Mouse (Mus musculus) layer of hippocampus, adult 11-12 months (tissue): ENCODE data around the gene Fcgr1.
A peak's percentile ranks its signal among the peaks of the same experiment; 100 is the strongest.
"Not testable (repeated sequence)": the region's sequence is repeated elsewhere in the genome, so short reads cannot be mapped to it uniquely, and the experiment has no call there.

ENCODE experiments used
- DNase-seq: peaks from one replicate; pipeline ENCODE4 v3.0.0; 2022; ENCODE audit warnings: low spot score

The Fcgr1 gene

DNA sequence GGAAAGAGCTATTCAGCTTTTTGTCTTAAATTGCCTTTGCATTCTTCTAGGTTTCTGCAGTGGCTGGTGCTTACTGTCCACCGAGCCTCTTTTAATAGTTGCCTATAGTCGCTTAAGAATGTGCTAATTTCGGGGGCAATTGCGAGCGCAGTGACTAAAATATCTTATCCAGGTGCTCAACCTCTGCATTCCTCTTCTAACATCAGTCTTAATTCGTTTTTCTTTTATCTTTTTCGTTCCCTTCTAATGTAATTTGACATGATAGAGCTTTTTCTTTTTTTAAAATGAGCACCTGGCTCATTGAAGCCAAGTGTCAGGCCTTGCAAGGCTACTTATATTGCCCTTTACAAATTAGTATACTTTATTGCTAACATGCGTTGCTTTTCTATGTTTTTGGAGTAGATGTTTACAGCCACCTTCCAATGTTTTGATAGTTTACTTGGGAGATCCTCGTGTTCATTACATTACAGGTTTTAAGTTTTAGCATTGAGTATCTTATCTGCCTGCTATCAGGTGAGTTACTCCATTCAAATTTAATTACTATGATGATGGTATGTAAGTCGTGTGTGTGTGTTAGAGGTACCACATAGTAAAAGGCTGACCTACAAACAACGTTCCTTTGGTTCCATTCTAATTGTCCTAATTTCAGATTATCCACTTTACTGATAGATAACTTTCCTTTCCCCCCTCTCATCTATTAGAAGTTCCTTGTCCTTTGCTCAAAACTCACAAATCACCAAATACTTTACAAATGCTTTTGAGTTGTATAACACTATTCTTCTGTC, 46.2 kb downstream of the Fcgr1 start:
- DNase-seq, result no peak

DNA sequence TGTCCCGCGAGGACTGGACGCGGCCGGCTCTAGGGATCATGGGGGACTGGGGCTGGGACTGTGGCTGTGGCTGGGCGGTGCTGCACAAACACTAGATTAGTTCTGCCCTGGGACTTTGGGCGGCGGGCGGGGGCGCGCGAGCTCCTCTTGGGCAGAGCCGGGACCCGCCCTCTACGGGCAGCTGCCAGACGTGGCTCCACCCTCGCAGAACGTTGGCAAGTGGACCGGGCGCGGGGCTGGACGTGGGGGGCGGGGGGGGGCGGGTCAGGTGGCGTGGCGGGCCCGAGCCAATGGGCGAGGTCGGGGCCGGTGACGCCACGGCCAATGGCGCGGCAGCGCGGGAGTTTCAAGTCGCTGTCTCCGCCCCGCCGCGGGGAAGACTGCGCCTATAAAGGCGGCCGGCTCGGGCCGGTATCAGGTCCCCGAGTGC, 47.3 kb downstream of the Fcgr1 start, which contains the start of gene Hist2h3c1:
Gene Hist2h3c1 (plus strand): TSS at position 259 of the 430 bp plus-strand sequence.
- DNase-seq, result not testable (repeated sequence)

- not testable (repeated sequence) for DNase-seq
Measured at GRCm38 (mm10) chr3:96246018-96246417, 47.8 kb downstream of the Fcgr1 start.

- peak; percentile 88 for DNase-seq
Measured at GRCm38 (mm10) chr3:96245003-96245886, 48.5 kb downstream of the Fcgr1 start, which contains the start of gene Hist2h2aa1. Hist2h2aa1 (plus strand) TSS chr3:96245497.

DNA sequence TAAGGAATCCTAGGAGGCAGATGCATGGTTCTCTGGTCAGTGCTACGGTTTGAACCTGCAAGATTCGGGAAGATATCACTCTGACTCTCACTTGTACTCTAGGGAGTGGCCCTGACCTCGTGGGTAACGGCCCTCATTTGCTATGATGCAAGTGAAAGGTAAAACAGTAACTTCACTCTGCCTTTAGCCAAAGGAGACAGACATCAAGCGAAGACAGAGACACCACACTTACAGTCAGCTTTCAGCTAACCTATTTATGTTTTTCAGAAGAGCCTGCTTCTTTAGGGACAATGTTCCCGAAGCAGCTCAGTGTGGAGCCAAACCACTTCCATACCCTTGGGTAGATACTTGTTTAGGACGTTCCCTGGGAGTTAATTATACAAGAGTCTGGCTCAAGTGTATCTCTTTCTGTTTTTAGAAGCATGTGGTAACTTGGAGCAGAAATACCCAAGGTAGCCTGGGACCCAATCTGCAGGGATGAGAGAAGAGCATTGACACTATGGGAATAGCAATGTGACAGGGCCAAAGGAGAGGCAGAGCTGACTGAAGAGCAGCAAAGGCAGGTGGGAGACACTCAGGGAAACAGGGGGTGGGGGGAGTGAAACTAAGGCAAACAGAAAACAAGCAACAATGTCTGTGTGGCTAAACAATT, 49.7 kb downstream of the Fcgr1 start:
- DNase-seq, result no peak

GRCm38 (mm10) chr3:96240799-96241197, 53.0 kb downstream of the Fcgr1 start:
- DNase-seq, result no peak

DNA sequence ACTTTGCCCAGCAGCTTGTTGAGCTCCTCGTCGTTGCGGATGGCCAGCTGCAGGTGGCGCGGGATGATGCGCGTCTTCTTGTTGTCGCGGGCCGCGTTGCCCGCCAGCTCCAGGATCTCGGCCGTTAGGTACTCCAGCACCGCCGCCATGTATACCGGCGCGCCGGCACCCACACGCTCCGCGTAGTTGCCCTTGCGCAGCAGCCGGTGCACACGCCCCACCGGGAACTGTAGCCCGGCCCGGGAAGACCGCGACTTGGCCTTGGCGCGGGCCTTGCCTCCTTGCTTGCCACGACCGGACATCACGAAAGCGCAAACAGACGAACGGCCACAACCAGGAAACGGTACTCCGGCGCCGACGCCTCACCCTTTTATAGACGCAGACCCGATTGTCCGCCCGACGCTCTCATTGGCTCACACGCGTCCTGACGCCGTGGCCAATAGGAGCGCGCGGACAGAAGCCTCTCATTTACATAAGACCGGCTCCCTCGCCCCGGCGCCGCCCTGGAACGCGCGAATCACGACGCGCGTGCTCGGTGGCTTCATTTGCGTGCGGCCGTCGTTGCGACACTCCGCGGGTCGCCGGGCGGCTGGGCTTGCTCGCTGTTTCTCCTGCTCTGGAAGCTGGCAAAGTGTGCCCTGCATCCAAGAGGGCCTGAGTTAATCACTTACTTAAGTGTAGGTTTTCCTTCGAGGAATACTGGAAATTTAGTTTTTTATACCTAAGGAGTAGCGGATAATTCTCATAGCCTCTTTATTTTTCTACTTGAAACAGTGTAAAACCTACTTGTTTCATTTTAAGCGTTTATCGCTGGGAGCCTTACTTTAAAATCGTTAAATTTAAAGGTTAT, 53.6 kb downstream of the Fcgr1 start, which contains the start of gene Hist2h2aa2:
Gene Hist2h2aa2 (minus strand): TSS at position 328 of the 850 bp plus-strand sequence.
- peak; percentile 97 for DNase-seq

DNA sequence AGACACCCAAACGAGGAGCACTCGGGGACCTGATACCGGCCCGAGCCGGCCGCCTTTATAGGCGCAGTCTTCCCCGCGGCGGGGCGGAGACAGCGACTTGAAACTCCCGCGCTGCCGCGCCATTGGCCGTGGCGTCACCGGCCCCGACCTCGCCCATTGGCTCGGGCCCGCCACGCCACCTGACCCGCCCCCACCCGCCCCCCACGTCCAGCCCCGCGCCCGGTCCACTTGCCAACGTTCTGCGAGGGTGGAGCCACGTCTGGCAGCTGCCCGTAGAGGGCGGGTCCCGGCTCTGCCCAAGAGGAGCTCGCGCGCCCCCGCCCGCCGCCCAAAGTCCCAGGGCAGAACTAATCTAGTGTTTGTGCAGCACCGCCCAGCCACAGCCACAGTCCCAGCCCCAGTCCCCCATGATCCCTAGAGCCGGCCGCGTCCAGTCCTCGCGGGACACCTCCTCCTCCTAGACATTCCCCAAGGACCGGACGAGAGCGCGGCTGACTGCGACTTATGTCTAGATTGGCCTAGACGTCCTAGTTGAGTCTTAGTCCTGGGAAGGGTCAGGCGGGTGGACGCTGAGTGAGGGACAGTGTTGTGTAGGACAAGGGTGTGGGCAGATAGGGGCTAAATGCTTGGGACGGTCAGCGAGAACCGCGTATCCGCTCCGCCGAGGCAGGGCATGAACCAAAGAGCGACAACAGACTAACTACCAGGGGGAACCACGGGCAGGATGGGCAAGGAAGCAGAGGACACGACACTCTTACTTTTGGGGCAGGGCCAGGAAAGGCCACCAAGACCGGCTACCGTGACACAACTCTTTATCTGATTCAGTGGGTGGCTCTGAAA, 54.6 kb downstream of the Fcgr1 start, which contains the start of gene Hist2h3c2:
Gene Hist2h3c2 (minus strand): TSS at position 174 of the 840 bp plus-strand sequence.
- DNase-seq, result not testable (repeated sequence)

- DNase-seq, result no peak
Measured at GRCm38 (mm10) chr3:96237904-96238511, 55.8 kb downstream of the Fcgr1 start.

DNA sequence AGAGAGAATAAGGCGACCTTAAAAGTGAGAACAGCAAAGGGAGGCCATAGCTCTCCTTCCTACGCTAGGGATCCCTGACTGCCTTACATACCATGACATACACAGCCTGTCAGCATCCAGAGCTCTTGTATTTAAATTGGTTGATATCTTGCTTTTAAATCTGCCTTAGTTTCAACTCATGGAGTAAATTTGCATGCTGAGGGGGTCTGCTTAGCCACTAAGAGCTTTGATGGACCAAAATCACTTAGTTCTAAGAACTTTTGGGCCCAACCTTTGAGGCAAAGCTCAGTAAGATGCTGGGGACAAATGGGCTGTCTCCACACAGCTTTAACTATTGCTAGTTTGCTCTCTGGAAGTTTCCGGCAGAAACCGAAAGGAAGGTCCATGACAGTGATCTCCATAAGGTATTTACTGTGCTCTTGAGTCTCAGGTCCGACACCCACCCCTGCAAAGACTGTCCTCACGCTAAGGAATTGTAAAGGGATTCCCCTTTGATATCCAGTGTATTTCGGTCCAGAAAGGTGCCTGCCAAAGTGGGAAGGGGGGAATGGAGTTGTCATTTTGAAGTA, 56.4 kb downstream of the Fcgr1 start:
- no peak for DNase-seq

GRCm38 (mm10) chr3:96236834-96237334, 56.9 kb downstream of the Fcgr1 start:
- DNase-seq, result no peak

DNA sequence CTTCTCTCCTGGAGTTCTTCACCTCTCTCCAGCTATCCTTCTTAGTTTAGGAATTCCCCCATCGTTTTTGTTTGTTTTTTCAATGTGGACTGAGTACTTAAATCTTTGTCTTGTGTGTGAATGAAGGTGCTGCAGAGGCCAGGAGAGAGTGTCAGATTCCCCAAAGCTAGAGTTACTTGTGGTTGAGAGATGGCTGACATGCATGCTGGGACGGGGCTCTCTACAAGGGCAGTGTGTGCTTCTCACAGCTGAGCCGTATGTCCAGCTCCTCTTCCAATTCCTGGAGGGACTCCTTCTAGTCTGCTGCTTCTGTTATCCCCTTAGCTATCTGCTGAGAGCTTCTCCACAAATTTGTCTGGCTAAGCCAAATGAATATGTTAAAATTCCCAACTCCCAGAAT, 57.9 kb downstream of the Fcgr1 start:
- DNase-seq, result no peak

DNA sequence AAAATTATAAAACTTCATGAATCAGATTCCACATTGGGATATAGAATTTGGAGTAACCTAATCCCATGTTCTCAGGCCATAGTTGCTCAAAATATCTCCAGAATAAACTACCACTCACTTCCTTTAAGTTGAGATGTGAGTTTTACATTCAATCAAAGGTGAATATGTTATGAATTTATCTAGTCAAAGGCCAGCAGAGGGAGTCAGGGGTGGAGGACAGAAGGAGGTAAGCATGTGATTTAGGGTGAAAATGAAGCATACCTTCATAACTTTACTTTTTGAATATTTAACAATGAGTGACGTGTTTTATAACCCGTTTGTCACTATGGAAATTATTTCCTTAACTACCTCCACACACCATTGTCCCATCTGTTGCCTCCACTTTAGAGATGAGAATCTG, 58.9 kb downstream of the Fcgr1 start:
- no peak for DNase-seq
